Mouse (Mus musculus): ENCODE measurements around the gene Gstm6.

Gene Gstm6

DNA sequence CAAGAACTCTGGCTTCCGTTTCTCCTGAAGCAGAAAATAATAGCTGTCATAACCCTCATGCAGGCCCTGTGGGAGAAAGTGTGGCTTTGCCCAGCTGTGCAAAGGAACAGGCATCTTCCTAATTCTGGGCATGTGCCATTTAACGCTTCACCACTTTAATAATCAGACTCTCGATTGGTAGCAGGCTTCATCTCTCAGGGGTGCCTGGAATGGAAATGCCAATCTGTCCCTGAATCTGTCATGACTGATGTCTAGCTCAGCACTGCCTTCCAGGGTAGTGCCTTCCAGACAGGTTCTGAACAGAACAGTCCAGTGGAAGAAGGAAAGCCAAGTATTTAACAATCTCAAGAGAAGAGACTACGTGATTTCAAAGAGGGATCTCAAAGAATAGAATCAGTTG is 2.3 kb downstream of the Gstm6 start:
- peak; percentile 40 for DNase-seq (ENCODE audit: low read depth, low spot score)

- DNase-seq (ENCODE audit: low read depth, low spot score): peak; percentile 42
Observed at GRCm38 (mm10) chr3:107940524-107940923, 3.0 kb downstream of the Gstm6 start.

DNA sequence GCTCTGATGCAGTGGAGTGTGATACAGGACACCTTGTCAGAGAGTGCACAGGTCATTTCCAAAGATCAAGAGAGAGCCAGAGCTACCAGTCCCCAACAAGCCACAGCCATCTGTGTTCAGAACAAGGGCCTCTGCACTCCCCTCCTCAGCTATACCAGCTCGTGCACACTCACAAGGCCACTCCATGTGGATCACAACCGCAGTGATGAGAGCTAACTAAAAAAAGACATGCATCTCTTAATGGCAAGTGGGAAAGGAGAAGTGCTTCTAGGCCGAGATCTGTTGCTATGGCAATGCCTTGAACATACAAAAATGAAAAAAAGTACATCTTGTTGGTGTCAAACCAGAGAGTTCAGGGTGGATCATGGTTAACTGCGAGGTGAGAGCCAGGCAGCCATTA is 3.7 kb downstream of the Gstm6 start:
- DNase-seq (ENCODE audit: low read depth, low spot score): peak; percentile 81

GRCm38 (mm10) chr3:107939403-107939802 is 4.1 kb downstream of the Gstm6 start:
- DNase-seq (ENCODE audit: low read depth, low spot score): peak; percentile 64

DNA sequence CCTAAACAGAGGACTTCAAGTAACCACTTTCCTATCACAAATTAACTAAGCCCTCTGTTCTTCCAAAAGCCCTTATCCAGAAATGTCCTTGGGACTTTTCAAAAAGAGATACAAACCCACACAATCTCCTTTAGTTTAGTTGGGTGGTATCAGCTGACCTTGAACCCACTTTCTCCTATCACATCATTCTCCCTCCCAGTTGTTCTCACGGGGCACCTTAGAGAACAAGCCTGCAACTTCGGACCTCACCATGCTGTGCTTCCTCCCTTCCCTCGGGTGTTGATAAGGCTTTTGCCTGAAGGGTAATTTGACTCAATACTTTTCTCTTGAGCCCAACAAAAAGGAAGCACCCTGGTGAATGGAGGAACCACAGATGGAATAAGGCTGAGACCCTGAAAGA is 7.7 kb downstream of the Gstm6 start:
- DNase-seq (ENCODE audit: low read depth, low spot score): no peak

DNA sequence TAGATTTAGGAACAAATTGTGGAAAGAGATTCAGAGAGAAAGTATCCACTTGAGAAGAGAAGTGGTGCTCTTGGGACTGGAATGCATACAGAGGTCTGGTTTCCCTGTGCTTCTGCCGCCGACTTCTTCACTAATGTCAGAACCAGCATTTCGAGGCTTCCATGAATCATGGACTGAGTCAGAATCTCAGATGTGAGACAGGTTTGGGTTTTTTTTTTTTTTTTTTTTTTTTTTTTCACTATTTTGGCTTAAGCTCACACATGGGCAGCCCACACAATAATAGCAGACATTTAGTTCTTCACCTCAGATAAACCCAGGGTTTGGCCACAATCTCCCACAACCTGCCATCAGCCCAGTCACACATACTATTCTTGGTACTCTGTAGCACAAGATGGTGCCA is 8.3 kb downstream of the Gstm6 start:
- peak; percentile 66 for DNase-seq (ENCODE audit: low read depth, low spot score)

DNA sequence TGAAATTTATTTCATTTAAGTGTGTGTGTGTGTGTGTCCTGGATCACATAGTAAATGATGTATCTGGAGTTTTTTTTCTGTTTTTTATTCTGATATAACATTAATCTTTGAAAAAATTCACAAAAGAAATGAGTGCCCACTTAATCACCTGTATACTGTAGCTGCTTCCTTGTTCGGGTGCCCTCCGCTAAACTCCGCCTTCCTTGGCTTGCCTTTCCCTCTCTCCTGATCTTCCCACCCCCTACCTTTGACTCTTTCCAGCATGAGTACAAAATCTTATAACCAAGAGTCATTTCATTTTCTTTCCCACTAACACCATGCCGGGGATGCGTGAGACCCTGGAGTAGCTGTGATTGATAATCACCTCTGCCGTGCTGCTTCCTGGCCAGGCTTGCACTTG is 11.4 kb downstream of the Gstm6 start:
- no peak for DNase-seq (ENCODE audit: low read depth, low spot score)

DNA sequence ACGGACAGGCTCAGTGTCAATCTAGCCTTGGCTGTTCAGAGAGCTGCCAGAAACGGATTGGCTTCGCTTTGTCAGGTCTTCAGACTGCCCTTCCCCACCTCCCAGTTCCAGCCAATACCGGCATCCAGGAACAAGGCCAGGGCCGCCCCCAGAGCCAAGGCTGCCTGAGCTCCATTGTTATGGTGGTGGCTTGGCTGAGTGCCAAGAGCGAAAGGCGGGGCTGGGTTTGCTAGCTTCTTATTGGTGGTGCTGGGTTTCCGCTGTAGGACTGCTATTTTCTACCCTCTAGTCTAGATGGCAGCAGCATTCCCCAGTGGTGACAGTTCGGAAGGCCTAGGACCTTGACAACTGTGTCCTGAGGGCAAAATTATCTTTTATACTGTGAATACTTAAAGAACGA is 11.9 kb downstream of the Gstm6 start, which contains the start of gene Gstm7:
Gstm7 (minus strand) TSS at position 148 of the 400 bp plus-strand sequence.
- DNase-seq (ENCODE audit: low read depth, low spot score): peak; percentile 97

- DNase-seq (ENCODE audit: low read depth, low spot score): peak; percentile 17
Observed at GRCm38 (mm10) chr3:107931134-107931533, 12.4 kb downstream of the Gstm6 start.

DNA sequence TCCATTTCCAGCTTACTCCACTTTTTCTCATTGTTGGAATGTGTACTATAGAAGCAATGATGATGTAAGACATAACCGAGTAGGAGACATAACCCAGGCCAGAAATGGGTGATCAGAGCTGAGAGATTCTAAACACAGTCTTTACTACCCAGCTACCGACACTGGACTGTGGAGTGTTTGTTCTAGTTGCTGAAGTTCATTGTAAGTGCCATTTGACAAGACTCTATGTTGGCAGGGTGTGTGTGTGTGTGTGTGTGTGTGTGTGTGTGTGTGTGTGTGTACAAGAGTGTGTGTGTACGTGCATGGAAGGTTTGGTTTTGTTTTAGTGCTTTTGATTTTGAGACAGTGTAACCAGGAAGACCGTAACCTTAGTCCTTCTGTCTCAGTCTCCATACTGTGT is 13.8 kb downstream of the Gstm6 start:
- DNase-seq (ENCODE audit: low read depth, low spot score): no peak

DNA sequence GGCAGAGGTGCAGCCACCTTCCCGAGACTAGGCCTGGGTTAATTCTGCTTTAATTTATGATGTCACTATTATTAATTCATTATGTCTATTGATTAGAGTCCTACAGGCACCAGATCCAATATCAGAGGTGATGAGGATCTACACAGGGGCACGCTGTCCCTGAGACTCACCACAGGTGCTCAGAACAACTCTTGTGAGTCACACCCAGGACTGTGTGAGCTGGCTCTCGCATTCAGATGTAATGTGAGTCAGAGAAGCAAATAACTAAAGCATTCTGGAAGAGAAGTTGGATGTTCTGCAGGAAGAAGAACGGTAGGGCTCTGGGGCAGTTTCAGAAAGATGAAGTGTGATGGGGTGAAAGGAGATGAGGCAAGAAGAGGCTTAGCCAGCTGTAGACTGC is 14.3 kb downstream of the Gstm6 start:
- peak; percentile 67 for DNase-seq (ENCODE audit: low read depth, low spot score)

DNA sequence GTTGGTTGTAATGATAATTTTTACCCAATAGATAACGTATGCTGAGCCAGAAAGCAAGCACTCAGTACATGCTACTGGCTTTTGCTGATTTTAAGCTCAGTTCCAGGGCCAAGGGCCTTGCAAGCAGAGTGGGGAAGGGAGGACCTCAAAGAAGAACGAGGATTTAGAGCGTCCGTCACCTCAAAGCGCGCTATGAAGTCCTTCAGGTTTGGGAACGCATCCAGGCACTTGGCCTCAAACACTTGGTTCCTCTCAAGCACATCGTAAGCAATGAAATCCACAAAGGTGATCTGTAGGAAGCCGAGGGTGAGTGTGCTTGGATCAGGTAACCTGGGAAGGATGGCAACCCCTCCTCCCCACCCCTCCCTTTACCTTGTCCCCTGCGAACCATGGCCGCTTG is 14.9 kb downstream of the Gstm6 start:
- no peak for DNase-seq (ENCODE audit: low read depth, low spot score)

- peak; percentile 71 for DNase-seq (ENCODE audit: low read depth, low spot score)
Observed at GRCm38 (mm10) chr3:107927841-107928240, 15.7 kb downstream of the Gstm6 start.

- no peak for DNase-seq (ENCODE audit: low read depth, low spot score)
Observed at GRCm38 (mm10) chr3:107925335-107925734, 18.2 kb downstream of the Gstm6 start.

- no peak for DNase-seq (ENCODE audit: low read depth, low spot score)
Observed at GRCm38 (mm10) chr3:107920348-107920747, 23.2 kb downstream of the Gstm6 start.

- DNase-seq (ENCODE audit: low read depth, low spot score): peak; percentile 78
Observed at GRCm38 (mm10) chr3:107917783-107918408, 25.7 kb downstream of the Gstm6 start.

DNA sequence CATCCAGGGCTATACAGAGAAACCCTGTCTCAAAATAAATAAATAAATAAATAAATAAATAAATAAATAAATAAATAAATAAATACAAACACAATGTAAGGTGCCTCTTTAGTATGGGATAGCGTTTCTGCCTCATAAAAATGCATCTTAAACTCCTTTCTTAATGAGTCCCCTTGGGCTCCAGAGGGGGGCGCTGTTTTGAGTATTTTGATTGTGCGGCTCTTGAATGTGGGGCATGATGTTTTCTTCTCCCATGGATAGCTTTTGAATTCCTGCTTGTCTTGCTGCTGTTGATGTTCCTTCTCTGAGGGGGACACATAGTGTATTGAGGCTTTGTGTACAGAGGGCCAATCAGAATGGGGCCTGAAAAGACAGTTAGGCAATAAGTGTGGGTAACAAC is 26.5 kb downstream of the Gstm6 start:
- DNase-seq (ENCODE audit: low read depth, low spot score): peak; percentile 16

GRCm38 (mm10) chr3:107916674-107917073 is 26.9 kb downstream of the Gstm6 start:
- no peak for DNase-seq (ENCODE audit: low read depth, low spot score)

DNA sequence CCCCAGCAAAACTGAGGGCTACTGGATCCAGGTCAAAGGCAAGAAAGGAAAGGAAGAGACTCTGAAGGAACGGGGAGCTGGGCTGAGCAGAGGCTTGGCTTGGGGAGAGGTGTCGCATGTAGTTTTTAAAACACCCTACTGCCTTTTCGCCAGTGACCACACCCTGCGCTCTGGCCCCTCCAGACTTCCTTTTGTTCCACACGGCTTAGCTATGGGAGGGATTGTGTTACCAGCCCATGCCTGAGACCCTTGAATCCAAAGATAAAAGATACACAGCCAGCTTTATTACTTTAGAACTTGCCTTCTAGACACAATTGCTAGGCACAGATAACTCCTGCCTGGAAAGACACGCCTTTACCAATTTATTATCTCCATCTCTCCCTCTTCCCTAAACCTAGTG is 37.6 kb downstream of the Gstm6 start:
- DNase-seq (ENCODE audit: low read depth, low spot score): no peak

DNA sequence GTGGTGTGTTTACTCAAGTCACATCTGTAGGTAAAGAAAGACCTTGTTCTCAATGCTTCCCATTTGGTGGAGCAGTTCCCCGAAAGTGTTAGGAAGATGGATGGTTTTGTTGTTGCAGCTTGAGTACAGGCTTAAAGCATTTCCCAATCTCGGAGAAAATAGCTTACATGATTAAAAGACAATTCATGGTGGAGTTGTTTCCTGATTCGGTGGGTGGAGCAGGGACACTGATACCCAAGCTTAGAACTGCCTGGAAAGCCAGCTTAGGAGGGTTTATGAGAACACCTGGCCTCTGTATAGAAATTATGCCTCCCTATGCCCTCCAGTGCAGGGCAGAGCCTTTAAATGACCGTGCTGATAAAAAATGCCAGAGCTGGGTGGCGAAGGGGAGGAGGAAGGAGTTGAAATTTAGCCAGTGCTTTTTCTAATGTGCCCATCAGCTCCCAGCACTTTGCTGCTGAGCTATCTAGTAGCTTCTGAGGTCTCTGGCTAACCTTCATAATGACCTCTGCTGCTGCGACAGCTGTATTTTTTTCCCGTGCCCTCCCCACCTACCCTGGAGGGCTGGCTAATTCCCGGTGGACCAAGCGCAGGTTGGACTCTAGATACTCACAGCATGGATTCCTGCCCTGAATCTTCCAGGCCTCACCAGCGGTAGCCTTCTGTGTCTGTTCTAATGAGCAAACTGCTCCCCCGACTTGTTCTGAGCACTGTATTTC is 42.4 kb downstream of the Gstm6 start:
- no peak for DNase-seq (ENCODE audit: low read depth, low spot score)

GRCm38 (mm10) chr3:107898691-107899090 is 44.9 kb downstream of the Gstm6 start:
- DNase-seq (ENCODE audit: low read depth, low spot score): no peak

DNA sequence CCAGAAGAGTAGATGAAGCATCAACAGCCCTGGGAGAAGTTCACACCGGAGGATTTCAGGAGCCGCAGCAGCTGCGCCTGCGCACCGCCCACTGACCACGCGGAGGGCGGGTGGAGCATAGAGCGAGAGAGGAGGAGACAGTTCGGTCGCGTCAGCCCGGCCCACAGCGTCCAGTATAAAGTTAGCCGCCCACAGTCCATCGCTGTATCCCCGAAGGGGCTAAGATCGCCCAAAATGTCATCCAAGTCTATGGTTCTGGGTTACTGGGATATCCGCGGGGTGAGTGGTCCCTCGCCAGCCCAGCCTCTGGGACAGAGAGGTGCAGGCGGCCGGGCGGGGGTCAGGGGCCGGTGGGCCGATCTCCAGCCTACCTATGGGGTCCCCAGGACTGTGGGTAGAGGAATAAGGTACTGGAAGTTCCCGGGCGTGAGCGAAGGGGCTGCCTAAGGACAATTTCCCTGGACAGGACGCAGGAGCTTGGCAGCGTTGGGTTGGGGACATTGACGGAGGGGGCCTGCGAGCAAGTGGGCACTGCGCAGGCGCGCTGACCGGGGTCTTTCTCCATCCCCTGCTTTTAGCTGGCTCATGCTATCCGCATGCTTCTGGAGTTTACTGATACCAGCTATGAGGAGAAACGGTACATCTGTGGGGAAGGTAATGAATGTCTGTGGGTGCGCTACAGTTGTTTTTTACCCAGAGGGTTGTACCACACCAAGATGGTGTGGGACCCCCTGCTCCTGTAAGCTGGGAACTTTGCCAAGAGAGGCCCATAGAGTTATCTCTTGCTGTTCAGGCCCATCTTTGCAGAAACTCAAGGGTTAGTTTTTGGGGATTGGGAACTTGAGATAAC is 47.6 kb downstream of the Gstm6 start, which contains the start of gene Gstm5:
Gstm5 (plus strand) TSS at position 102 of the 850 bp plus-strand sequence.
- peak; percentile 95 for DNase-seq (ENCODE audit: low read depth, low spot score)
